Mouse (Mus musculus) c-Kit-negative CD71-positive TER-119-positive erythroid progenitor cells, embryonic 14.5 days (primary cell): ENCODE measurements around the gene Abcc2.

Source experiments
- DNase-seq: peaks from one replicate; pipeline ENCODE4 v3.0.0-alpha.2; 2013; ENCODE audit warnings: low read depth, low spot score

Gene Abcc2

GRCm38 (mm10) chr19:43780391-43780790 is 1.6 kb upstream of the Abcc2 start:
- no peak for DNase-seq

- DNase-seq: no peak
Observed at GRCm38 (mm10) chr19:43784761-43785160, 2.8 kb downstream of the Abcc2 start.

GRCm38 (mm10) chr19:43786249-43787026 is 4.4 kb downstream of the Abcc2 start:
- no peak for DNase-seq

- no peak for DNase-seq
Observed at GRCm38 (mm10) chr19:43789817-43790216, 7.8 kb downstream of the Abcc2 start.

GRCm38 (mm10) chr19:43792537-43792936 is 10.5 kb downstream of the Abcc2 start:
- no peak for DNase-seq

GRCm38 (mm10) chr19:43793951-43794350 is 12.0 kb downstream of the Abcc2 start:
- no peak for DNase-seq

- no peak for DNase-seq
Observed at GRCm38 (mm10) chr19:43795511-43795910, 13.5 kb downstream of the Abcc2 start.

- no peak for DNase-seq
Observed at GRCm38 (mm10) chr19:43797216-43797615, 15.2 kb downstream of the Abcc2 start.

- no peak for DNase-seq
Observed at GRCm38 (mm10) chr19:43801427-43802051, 19.5 kb downstream of the Abcc2 start.

- DNase-seq: no peak
Observed at GRCm38 (mm10) chr19:43803866-43804265, 21.9 kb downstream of the Abcc2 start.

GRCm38 (mm10) chr19:43809331-43809730 is 27.3 kb downstream of the Abcc2 start:
- no peak for DNase-seq

GRCm38 (mm10) chr19:43811419-43811818 is 29.4 kb downstream of the Abcc2 start:
- DNase-seq: no peak

- DNase-seq: no peak
Observed at GRCm38 (mm10) chr19:43813315-43813714, 31.3 kb downstream of the Abcc2 start.

GRCm38 (mm10) chr19:43815661-43816414 is 33.8 kb downstream of the Abcc2 start:
- no peak for DNase-seq

- DNase-seq: no peak
Observed at GRCm38 (mm10) chr19:43826855-43827254, 44.9 kb downstream of the Abcc2 start.

GRCm38 (mm10) chr19:43832425-43833069 is 50.6 kb downstream of the Abcc2 start:
- DNase-seq: peak; percentile 30

- DNase-seq: no peak
Observed at GRCm38 (mm10) chr19:43843184-43843583, 61.2 kb downstream of the Abcc2 start.

- no peak for DNase-seq
Observed at GRCm38 (mm10) chr19:43845331-43845908, 63.4 kb downstream of the Abcc2 start.

GRCm38 (mm10) chr19:43847056-43847455 is 65.1 kb downstream of the Abcc2 start:
- DNase-seq: no peak

- DNase-seq: no peak
Observed at GRCm38 (mm10) chr19:43847966-43848365, 66.0 kb downstream of the Abcc2 start.

GRCm38 (mm10) chr19:43850026-43850425 is 68.0 kb downstream of the Abcc2 start:
- DNase-seq: no peak
